Mouse (Mus musculus) cerebellum, postnatal 10 days (tissue): ENCODE measurements around the gene Gm30302.

Experiments
- DNase-seq, 2 experiments: peaks; one replicate each; pipeline ENCODE4 v3.0.0; 2021; ENCODE audit warnings: mixed read lengths in 2 of 2

The Gm30302 gene

GRCm38 (mm10) chr13:49736430-49736829 is 62.4 kb downstream of the Gm30302 start:
- DNase-seq = peak in 1 of 2 experiments; percentile 12
